Mouse (Mus musculus) liver, embryonic 14.5 days (tissue): ENCODE results near the gene Fbxl17.

ENCODE experiments used
- CTCF ChIP-seq: IDR thresholded peaks from 2 replicates; pipeline ENCODE4 v1.5.1; 2016; ENCODE audit warnings: antibody characterized with exemption, low read depth, control low read depth
- EP300 ChIP-seq: IDR thresholded peaks from 2 replicates; pipeline ENCODE4 v1.6.1; 2016; ENCODE audit warnings: antibody characterized with exemption, low read depth

DNA sequence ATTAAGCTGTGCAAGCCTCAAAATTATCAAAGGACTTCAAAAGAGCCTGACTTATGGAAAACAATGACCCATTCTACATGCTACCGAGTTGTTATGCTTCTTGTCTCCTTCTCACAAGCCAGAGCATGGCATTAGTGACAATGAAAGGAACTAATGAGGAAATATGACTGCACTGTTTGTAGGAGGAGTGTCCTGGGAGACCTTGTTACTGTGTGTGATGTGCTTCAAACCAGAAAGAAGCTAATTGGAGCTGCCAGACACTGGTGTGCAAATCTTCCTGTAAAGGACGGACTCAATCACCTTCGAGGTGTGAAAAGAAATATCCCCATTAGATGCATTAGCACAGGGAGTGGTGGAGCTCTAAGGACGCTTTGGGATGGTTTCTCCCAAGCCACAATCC lies 270.7 kb downstream of the Fbxl17 start:
- TF ChIP-seq EP300 (no peak), CTCF (no peak)
